Mouse (Mus musculus) kidney, postnatal 25 days (tissue): Measurements from ENCODE around the gene Crybg1.

Source experiments
- DNase-seq, 2 experiments: peaks; one replicate each; pipeline ENCODE4 v3.0.0; 2021; ENCODE audit warnings: mixed read lengths in 2 of 2

Gene Crybg1

DNA sequence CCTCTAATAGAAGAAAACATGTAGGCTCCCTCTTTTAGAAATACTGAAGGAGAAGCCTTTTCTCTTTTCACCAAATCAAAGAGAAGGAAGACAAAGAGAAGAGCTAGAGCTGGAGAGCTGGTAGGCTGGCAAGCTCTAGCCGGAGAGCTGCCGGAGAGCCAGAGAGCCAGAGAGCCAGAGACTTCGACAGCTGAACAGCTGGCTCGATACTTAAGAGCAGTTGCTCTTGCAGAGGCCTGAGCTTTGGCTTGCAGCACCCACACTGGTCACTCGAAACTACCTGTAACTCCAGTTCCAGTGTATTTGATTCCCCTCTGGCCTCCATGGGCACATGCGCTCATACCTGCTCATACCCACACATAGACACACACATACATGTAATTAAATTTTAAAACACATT lies 68.3 kb downstream of the Crybg1 start:
- DNase-seq = no peak

DNA sequence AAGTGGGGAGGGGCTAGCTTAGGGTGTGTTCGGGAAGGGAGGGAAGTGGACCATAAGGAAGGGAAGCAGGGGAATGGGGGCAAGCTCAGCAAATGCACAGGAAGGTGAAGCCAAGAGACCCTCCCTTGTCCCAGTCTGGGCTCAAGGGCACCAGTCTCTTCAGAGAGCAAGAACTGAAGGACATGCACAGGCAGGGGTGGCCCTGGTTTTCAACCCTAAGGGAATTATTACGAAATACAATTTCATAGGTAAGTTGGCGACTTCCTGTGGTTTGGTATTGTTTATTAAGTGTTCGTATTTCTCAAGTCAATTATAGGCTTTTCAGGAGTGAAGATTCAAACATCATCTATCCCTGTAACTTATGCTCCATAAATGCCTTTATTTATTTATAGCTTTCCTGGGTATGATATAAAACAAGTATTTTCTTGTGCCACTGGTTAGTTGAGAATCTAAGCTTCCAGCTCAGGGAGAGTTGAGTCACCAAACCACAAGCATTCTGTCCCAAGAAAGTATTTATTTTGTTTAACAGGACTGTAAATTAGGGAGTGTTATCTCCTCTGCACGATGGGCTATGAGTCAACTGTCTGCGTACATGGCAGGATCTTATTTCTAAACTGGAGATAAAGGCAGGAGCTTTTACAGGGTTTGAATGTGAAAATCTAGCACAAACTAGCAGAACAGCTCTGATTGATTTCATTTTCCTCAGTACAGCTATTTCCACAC lies 69.7 kb downstream of the Crybg1 start:
- DNase-seq = no peak

DNA sequence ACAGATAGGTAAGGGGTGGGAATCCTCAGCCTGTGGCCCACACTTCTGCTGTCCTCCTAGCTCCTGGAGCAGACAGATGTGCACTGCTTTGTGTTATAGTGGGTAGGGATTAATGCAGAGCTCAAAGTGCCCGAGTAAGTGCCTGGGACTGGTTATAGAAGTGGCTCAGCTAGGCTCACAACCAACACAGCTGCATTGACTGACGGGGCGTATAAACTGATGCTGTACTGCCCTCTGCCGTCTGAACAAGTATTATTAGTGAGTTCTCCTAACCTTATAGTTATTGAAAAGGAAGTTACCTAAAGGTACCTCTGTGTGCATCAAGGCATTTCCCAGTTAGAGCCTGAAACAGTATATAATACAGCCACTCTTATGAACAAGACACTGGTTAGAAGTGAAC lies 77.6 kb downstream of the Crybg1 start:
- peak; percentile 67 to 84 for DNase-seq

DNA sequence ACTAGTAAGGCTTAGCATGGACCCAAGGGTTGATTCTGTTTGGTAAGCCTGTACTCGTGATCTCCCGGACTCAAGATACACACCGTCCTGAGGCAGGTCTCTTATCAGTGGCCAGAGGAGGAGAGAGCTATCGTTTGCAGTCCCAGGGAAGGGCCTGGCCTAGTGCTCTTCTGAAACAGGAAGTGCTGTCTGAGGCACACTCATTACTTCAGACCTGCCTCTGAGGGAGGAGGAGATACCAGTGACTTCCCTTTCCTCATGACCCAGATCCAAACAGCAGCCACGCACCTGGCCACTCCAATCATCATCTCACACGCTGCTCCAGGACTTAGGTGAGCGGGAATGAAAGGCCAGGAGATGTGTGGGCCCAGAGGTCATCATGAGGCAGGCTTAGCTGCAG lies 79.5 kb downstream of the Crybg1 start:
- DNase-seq = no peak

DNA sequence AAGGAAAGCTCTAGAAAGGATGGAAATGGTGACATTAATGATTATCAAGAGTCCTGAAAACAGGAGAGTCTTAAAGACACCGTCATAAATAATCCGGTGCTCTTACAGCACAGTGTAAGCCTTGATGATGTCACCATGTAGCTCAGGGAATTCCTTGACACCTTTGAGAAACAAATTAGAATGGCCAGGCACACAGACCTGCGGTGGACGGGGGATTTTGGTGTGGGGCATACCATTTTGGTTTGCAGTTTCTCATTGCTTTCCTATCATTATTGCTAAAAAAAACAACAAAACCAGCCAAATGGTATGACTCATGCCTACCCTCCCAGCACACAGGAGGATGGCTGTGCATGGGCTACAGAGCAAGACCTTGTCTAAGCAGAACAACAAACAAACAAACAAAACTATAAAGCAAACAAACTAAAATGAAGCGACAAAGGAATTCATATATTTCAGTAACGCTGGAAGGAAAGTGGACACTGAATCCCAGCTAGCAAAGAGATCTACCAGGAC lies 82.7 kb downstream of the Crybg1 start:
- no peak for DNase-seq

DNA sequence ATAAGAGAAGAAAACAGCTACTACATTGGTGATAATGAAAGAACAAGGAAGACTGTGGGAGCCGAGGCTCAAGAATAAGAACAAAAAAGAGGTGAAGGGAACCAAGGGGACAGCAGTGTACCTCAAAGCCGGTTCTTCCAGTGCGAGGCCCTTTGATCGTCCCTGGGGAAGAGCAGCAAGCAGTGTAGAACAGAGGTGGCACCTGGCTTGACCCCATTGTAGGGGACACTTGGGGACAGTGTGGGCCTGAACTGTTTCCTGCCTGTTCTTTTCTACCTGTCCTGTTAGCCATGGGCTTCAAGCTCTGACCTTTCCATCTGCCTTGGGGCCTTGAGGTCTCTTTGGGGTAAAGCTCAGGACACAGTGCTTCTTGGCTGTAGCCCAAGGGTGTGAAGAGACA lies 85.7 kb downstream of the Crybg1 start:
- no peak for DNase-seq

DNA sequence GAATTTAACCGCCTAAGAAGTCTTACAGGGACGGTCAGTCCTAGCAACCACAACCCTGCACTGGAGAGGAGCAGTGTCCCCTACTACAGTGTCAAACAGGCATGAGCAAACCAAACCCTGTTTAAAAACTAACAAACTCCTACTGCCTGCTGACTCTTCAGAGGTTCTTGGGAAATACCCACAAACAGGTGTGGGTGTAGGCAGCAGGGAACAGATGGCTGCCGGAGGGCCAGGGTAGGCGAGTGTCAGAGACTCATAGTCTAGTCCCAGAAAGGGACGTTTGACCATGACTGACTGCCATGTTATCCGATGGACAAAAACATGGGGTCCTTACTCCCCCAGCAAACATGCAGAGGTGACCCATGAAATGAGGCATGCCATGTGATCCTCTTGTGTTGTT lies 97.7 kb downstream of the Crybg1 start:
- DNase-seq = no peak

DNA sequence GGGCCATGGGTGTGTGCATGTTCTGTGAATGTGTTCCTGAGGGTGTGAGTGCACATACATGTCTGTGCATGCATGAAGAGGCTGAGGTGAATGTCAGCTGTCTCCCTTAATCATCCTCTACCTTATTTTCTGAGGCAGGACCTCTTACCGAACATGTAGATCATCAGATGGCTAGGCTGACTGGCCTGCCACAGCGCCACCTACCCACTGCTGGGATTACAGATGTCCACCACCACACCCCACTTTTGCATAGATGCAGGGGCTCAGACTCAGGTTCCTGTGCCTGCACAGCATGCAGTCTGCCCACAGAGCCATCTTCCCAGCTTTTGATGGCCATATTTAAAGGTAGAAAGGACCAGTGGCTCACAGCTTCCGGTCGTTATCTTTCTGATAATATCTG lies 103.9 kb downstream of the Crybg1 start:
- peak in 1 of 2 experiments; percentile 25 for DNase-seq

DNA sequence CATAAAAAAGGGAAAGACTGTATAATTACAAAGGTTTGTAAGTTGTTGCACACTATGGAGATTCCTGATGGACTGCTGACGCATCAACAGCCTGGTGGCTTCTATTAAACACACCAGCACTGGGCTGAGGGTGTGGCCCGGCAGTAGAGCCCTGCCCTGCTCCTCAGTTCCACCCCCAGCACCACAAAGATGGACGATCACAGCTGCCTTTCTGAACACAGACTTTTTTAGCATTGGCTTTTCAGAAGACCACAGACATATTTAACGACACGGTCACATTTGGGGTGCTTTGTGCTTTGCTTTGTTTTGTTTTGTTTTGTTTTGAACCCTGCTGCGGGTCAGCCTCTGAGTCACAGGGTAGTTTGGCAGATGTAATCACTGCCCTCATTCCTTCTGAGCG lies 105.0 kb downstream of the Crybg1 start:
- DNase-seq = no peak

DNA sequence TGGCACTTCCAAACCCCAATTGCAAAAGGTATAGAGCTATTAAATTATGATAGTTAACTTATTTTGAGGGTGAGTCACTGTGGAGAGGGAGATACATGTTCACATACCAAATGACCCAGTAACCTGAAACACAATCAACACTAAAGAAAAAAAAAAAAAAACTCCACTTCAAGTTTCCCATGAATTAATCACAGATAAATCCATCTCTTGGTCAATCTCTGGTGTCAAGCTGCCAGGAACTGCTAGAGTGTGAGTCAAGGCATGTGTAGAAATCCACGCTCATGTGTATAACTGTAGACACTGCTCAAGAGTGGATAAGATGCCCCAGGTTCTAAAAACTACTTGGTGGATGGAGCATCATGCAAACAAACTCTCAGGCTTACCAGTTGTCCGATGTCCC lies 109.5 kb downstream of the Crybg1 start:
- no peak for DNase-seq

DNA sequence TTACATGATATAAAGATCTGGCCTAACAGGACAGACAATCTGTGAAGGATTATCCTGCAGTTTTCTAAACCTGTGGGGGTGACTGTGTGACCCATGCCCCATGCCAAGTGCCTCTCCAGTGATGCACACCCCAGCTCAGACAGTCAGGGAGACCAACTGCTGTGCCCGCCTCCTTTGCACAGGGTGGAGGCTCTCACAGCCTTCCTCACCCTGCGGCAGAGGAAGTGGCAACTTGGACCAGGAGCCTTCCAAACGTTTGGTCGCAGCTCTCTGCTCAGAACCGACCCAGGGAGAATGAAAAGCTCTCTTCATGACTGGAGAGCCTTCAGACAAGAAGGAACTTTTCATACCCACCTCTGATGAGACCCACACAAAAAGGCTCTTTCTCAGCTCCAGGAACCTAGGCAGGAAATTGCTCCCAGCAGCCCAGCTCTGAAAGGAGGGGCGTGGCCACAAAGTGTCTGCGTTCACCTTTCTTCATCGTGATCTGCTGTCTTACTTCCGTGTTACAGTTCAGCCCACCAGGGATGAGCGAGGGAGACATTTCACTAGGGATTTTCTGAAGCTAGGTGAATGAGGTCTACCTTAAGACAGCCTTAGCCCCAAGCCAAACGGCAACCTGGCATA lies 110.6 kb downstream of the Crybg1 start:
- no peak for DNase-seq

DNA sequence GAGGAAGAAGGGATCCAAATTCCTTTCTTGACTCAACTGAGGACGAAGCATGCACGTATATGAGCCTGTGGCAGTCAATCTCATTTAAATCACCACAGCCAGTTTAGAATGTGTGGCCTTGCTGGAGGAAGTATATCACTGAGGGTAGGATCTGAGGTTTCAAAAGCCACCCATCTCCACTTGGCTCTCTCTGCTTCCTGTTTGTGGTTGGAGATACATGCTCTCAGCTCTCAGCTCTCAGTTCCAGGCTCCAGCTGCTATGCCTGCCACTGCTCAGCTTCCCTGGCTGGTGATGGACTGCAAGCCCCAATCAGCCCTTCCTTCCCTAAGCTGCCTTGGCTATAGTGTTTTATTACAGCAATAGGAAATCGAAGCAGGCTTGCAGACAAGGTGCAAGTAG lies 119.1 kb downstream of the Crybg1 start:
- DNase-seq = no peak

DNA sequence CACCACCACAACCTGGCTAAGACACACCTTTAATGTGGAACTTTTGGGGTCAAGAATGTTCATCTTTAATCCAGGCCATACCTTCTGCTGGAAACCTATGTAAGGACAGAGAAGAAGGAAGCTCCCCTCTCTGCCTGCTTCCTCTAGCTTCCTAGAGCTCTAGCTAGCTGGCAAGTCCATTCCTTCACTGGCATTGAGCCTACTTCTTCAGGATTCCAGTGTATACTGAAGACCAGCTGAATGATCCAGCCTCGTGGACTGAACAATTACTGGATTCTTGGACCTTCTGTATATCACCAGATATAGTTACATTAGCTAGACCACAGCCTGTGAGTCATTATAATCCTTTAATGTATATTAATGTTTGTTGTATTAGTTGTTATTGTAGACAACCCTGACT lies 121.4 kb downstream of the Crybg1 start:
- DNase-seq = no peak

DNA sequence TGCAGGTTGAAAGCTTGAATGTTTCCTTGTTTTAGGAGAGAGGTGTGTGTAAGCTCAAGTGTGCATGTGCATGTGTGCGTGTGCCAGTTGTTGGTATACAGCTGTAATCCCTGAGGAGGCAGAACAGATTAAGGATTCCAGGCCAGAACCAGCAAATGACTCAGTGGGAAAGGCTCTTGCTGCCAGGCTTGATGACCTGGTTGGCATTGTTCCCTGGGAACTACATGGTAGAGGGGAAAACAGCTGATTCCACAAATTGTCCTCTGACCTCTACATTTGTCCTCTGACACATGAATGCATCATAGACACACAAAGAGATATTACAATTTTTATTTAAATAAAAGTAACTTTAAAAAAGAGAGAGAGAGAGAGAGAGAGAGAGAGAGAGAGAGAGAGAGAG lies 122.5 kb downstream of the Crybg1 start:
- DNase-seq = peak; percentile 14 to 30

DNA sequence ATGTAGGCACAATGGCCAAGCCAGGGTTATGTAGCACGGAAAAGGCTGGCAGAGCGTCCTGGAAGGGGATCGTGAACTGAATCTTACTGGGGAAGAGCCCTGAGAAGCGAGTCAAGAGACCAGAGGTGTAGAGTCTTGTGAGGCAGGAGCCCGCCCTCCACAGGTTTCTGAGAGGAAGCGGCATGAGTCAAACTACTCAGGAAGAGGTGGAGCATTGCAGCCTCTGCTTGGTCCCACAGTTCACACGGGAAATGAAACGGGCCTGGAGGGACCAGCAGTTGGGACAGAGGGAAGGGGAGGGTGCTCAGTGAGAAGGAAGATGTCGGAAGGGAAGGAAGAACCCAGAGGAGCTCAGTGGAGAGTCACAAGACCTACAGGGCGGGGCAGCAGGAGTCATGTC lies 123.9 kb downstream of the Crybg1 start:
- no peak for DNase-seq

DNA sequence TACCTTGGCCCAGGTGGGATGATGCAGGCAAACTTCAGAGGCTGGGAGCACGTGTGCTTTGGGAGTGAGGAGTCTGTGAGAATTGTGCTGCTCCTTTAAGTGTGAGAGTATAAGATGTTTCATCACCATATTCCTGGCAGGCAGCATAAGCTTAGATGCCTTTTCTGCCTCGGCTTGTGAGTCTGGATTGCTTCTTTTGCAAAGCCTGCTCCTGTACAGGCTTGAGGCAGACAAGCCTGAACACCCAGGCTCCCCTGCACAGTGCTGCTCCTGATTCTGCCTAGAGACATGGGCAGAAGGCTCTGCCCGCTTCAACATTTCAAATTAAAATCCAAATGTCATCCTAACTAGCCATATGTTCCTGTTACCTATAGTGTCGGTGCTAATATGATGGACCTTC lies 128.5 kb downstream of the Crybg1 start:
- no peak for DNase-seq

DNA sequence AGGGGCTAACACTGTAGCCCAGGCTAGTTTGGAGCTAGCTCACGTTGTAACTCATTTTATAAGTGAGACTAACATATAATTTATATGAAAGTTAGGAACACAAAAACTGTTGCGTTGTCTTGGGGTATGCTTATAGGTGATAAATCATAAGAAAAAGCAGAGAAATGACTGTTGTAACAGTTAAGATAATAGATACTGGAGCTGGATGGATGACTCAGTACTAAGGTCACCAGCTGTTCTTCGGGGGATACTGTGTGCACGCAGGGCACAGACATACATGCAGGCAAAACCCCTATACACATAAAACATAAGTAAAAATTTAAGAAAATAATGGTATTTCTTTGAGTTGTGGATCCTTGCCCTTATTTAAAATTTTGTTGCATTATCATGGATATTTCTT lies 130.1 kb downstream of the Crybg1 start:
- DNase-seq = no peak

DNA sequence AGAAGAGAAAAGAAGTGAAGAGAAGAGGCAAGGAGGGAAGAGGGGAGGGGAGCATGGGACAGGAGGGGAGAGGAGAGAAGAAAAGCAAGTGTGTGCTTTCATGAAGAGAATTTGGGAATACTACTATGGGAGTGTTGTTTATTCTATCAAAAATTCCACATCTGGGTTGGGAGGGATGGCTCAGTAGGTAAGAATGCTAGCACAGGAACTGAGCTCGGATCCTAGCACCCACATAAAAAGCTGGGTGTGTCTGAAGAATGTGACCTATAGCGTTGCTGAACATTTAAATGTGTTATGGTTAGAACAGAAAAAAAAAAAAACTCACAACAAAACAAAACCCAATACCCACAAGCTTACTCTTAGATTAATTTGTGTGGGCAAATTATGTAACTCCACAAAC lies 133.0 kb downstream of the Crybg1 start:
- DNase-seq = no peak

DNA sequence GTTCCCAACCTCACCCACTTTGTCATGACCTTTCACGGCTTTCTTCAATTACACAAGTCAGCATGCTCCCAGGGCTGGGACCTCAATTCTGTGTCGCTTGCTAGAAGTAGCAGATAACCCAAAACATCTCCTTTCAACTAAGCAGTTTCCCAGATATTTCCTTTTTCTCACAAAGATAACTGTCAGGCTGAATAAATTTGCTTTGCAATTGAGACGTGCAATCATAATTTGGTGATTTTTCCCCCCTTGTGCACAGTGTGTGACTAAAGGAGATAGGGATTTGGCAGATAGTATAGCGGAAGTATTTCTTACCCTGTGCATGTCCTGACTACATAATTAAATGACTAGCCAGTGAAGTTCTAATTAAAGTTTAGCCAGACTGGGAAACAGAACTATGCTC lies 134.8 kb downstream of the Crybg1 start:
- no peak for DNase-seq

DNA sequence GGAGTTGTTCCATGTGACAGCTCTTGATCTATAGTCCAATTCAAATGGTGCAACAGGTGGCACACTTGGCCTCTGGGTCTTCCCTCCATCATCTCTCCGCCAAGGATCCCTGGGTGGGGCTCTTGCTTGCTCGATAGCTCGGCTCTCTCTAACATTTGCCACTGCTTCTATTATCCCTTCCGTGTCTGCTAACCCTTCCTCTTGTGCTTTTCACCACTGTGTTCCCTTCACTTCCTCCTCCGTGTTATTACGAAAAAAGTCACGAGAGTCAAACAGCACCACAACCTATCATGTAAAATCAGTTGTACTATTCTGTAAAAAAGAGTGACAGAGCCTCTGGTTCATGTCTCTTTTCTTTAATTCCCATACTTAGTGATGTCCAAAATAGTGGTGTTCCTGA lies 137.2 kb downstream of the Crybg1 start:
- DNase-seq = no peak

DNA sequence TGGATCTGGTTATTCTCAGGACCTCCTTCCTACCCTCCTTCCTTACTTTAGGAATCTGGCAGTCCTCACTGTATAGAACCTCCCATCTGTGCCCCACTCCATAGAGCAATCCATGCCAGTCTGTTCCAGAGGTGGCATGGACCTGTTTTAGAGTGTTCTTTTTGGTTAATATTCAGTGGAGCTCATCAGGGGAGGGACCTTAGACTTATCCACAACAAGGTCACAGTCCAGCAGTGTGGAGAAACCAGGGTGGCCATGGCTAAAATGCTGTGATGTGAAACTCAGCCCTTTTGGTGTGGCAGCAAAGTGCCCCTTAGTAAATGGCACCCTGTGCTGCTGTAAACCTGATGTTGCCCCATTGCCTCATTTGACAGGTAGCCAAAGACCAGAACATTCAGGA lies 139.8 kb downstream of the Crybg1 start:
- DNase-seq = peak; percentile 39 to 65

DNA sequence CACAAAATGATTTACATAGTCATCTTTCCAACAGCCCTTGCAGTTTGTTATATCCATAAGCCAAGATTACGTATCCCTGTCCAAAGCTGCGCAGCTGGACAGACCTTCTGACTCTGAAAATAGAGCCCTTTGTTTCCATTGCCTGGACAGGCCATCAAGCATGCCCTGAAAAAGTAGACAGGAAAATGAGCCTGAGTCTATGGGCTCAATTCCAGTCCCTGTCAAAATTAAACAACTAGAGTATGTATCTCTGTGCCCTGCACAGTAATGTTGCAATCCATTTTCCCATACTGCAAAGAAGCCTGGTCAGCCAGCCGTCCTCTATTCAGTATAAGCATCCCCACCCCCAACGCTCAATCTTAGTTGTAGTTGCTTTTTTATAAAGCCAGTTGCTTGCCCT lies 141.8 kb downstream of the Crybg1 start:
- DNase-seq = no peak

DNA sequence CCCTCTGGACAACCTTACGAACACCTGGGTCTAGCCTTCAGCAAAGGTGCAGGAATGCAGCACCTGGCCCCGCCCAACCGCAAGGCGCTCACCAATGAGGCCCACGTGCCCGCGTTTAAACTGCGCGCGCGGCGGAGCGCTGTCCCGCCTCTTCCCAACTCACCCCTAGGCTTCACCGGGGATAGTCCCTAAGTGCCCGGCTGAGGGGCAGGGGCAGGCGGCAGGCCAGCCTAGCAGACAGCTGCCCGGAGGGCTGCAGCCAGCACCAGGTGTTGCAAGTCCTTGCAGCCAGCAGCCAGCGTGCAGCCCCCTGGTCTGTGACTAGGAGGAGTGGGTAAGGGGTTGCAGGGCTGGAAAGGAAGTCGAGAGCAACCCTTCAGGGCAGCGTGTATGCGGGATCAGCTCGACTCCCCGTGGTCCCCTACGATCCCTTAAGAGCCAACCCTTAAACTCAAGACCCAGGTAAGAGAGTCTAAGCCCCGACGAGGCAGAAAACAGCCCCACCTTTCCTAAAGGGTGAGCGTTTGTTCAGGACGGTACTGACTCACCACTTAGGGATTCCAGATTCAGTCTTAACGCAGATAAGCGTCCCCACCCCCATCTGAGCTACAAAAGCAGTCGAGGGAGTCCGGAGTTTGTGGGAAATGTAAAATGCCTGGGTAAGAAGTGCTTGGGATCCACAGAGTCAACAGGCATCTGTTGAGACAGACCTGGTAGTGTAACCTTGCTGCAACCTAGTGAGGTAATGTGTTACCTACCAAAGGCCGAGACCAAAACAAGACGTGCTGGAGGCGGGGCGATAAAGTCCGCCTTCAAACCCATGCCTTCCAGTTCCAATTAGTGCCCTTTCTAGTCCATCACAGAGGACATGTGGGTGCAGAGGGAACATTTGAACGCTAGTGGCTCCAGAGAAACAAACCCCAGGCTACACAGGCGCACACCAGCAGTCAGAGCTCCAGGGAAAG lies 142.7 kb downstream of the Crybg1 start:
- peak; percentile 84 to 92 for DNase-seq
